Mouse (Mus musculus) liver, postnatal 0 days (tissue): ENCODE results near the gene Dusp23.

ENCODE experiments used
- CTCF ChIP-seq: sonication (generic); IDR thresholded peaks from 2 replicates; pipeline ENCODE4 v1.5.1; 2016; ENCODE audit warnings: antibody characterized with exemption, low read depth
- EP300 ChIP-seq: IDR thresholded peaks from 2 replicates; pipeline ENCODE4 v1.6.1; 2016; ENCODE audit warnings: antibody characterized with exemption, low read depth, mild to moderate bottlenecking

DNA sequence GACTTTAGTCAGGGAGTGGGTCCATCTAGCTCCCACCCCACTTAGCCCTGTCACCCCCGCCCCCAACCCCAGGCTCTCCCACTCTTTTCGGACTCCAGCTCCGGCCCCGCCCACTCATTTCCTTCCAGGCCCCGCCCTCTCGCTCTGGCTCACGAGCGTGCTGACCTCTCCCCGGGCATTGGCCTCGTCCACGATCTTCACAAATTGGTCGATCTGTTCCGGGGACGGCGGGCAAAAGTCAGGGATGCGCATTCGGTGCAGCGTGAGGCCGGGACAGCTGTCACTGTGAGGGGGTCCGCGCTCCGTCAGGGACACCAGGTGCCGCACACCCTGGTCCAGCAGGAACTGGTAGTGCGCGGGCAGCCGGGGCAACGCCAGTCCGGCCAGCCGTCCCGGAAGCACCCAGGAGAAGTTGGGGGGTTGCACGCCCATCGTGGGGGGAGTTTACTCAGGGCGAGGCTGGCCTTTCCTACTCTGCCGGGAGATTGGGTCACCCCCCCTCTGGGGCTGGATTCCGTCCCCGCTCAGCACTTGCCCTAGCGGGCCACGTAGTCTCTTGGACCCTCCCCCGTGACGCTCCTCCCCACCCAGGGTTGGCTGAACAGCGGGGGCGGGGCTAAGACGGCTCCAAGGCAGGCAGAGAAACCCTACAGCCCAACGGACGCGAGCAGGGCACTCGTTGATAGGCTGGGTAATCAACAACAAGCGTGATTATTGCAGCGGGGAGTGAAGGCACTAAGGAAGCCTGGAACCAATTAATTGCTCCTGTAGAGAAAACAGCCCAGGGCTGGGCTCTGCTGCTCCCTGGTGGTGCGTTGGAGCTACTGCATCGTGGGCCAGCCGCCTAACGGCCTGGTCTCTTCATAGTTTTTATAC lies at the start of gene Dusp23:
- TF ChIP-seq CTCF, result peak; percentile 94
- TF ChIP-seq EP300, result no peak; the same call in 1 of the 2 replicates
